Mouse (Mus musculus) ES-Bruce4 (cell line): ENCODE data around the gene Bhmt. TPM values are rescaled to one million over a fixed set of nuclear protein-coding genes. Genes with fewer than 3 reads are reported as not detected.

Source experiments
- H3K27ac ChIP-seq: 2 replicates; pipeline ENCODE4 v1.5.1; 2012; ENCODE audit warnings: low read length, inconsistent platforms; ENCODE audit not compliant: insufficient read depth
- H3K27me3 ChIP-seq: 2 replicates; pipeline ENCODE4 v1.6.1; 2012; ENCODE audit warnings: mild to moderate bottlenecking, low read length, inconsistent platforms; ENCODE audit not compliant: control insufficient read depth, poor library complexity, insufficient read depth, severe bottlenecking
- H3K36me3 ChIP-seq: 2 replicates; pipeline ENCODE4 v1.6.1; 2012; ENCODE audit warnings: inconsistent platforms, mild to moderate bottlenecking, low read length, moderate library complexity; ENCODE audit not compliant: control insufficient read depth, poor library complexity, insufficient read depth, severe bottlenecking
- H3K4me1 ChIP-seq: one replicate; pipeline ENCODE4 v1.8.1; 2011; ENCODE audit warnings: low read length; ENCODE audit not compliant: control insufficient read depth, insufficient read depth
- H3K4me3 ChIP-seq: 2 replicates; pipeline ENCODE4 v1.5.1; 2011; ENCODE audit warnings: low read depth, mild to moderate bottlenecking, low read length
- H3K9ac ChIP-seq: 2 replicates; pipeline ENCODE4 v1.6.1; 2012; ENCODE audit warnings: low read depth, mild to moderate bottlenecking, inconsistent platforms; ENCODE audit not compliant: poor library complexity, severe bottlenecking
- H3K9me3 ChIP-seq: replicated peaks from 2 replicates; pipeline ENCODE4 v1.6.1; 2012; ENCODE audit warnings: mild to moderate bottlenecking, low read length, inconsistent platforms; ENCODE audit not compliant: control insufficient read depth, poor library complexity, insufficient read depth, severe bottlenecking
- CTCF ChIP-seq: IDR thresholded peaks from one replicate; pipeline ENCODE4 v1.8.1; 2011; ENCODE audit warnings: low read depth, low read length
- EP300 ChIP-seq: IDR thresholded peaks from 2 replicates; pipeline ENCODE4 v1.6.1; 2011; ENCODE audit warnings: low read depth, low read length; ENCODE audit not compliant: insufficient read depth
- POLR2A ChIP-seq: IDR thresholded peaks from one replicate; pipeline ENCODE4 v1.8.1; 2011; ENCODE audit warnings: low read length; ENCODE audit not compliant: insufficient read depth
- polyA plus RNA-seq: library from polyadenylated mRNA; stranded (reverse); fragments of >200 nt; gene quantifications from 2 replicates; pipeline ENCODE4 v1.2.4, GENCODE M21; 2011; ENCODE audit warnings: low read depth; ENCODE audit not compliant: missing spikeins, insufficient read depth, insufficient read length

Bhmt gene
- polyA plus RNA-seq, 1 experiment, result not detected

DNA sequence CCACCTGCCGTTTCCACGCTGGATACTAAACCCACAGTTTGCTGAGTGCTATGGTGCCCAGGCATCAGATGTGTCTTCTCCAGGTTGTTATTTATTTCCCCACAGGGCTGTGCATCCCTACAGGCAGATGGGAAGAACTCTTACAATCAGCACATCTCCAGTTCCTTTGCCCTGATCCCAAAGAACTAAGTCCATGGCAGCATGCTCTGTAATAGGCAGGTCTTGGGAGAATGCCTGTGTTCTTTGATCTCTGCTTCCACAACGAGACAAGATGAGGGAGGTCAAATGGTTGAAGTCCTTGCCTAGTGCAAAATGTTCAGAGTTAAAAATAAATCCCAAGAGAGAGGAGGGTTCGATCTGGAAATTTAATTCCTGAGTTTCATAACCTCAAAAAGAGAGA is 1.9 kb upstream of the Bhmt start:
- Histone ChIP-seq H3K27ac (no peak overlapping the region), H3K27me3 (no peaks in the 10 kb centered on the region), H3K9me3 (no peaks in the 10 kb centered on the region), H3K4me3 (no peak overlapping the region), H3K9ac (no peak overlapping the region), H3K36me3 (no peaks in the 10 kb centered on the region), H3K4me1 (no peaks in the 10 kb centered on the region)
- no peak for TF ChIP-seq POLR2A
- no peak for TF ChIP-seq CTCF
- TF ChIP-seq EP300, result no peak

DNA sequence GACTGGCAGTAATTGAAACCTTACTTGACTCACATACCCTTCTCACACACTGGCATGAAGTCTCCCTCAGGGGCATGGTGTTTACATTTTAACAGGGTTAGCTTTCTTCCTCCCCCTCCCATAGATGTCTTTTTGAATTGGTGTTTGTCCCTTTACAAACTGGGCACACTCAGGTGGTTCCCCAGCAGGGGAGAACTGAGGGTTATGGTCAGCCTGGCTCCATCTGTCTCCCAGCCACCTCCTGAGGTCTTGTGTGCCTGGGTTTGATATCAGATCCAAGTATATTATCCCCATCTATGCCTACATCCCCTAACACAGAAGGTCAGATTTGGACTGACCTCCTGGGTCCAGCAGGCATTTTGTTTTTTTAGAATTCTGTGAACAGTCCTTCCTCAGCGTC is 1.2 kb downstream of the Bhmt start:
- Histone ChIP-seq H3K36me3 (no peaks in the 10 kb centered on the region), H3K27me3 (no peaks in the 10 kb centered on the region), H3K4me3 (no peak overlapping the region), H3K4me1 (no peaks in the 10 kb centered on the region), H3K9ac (no peak overlapping the region), H3K27ac (no peak overlapping the region), H3K9me3 (no peaks in the 10 kb centered on the region)
- no peak for TF ChIP-seq EP300
- no peak for TF ChIP-seq CTCF
- no peak for TF ChIP-seq POLR2A

DNA sequence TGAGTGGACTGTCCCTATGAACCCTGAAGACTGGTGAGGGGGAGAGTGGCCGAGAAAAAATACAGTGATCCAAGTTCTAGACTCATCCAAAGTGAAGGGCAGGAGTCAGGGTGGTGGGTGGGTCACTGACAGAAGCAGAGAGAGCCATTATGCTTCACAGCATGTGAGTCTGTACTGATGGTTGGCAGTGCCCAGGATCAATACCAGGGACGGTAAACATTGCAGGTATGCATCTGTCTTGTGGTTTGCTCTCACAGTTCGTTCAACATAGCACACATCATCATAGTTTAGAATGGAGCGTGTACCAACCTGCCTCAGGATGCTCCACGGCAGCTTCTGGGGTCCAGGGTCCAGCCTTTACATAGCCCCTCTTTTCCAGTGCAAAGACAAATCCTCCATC is 4.8 kb downstream of the Bhmt start:
- no peak for TF ChIP-seq CTCF
- TF ChIP-seq EP300, result no peak
- TF ChIP-seq POLR2A, result no peak
- Histone ChIP-seq H3K4me1 (no peaks in the 10 kb centered on the region), H3K9ac (no peak overlapping the region), H3K36me3 (no peaks in the 10 kb centered on the region), H3K27me3 (no peaks in the 10 kb centered on the region), H3K9me3 (no peaks in the 10 kb centered on the region), H3K27ac (no peak overlapping the region), H3K4me3 (no peak overlapping the region)

DNA sequence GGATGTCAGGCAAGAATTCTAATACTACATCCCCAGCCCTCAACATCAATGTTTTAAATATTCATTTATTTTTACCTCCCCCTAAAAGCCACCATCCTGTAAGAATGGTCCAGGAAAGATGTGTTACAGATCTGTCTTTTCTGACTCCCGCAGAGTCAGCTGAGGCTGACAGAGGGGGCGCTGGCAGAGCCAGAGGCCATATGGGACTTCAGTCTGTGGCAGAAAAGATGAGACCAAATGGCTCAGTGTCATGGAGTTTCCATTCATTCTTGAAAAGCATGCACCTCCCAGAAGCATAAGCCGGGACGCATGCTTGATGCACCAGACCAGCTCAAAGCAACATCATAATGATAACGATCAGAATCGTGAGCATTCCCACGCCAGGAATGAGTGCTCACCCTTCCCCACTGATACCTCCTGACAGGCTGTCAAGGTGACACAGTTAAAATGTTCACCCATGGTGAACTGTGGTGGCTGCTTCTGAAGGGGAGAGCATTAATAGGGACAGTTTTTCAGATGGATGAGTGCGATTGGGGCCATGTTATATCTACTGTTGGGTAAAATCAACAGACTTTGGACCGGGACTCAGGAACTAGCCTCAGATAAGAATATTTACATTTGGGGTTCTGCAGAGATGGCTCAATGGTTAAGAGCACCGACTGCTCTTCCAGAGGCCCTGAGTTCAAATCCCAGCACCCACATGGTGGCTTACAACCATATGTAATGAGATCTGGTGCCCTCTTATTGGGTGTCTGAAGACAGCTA is 6.6 kb downstream of the Bhmt start:
- Histone ChIP-seq H3K9me3 (no peaks in the 10 kb centered on the region), H3K27me3 (no peaks in the 10 kb centered on the region), H3K9ac (no peak overlapping the region), H3K36me3 (no peaks in the 10 kb centered on the region), H3K4me1 (no peaks in the 10 kb centered on the region), H3K4me3 (no peak overlapping the region), H3K27ac (no peak overlapping the region)
- TF ChIP-seq EP300 (no peak), CTCF (no peak), POLR2A (no peak)

DNA sequence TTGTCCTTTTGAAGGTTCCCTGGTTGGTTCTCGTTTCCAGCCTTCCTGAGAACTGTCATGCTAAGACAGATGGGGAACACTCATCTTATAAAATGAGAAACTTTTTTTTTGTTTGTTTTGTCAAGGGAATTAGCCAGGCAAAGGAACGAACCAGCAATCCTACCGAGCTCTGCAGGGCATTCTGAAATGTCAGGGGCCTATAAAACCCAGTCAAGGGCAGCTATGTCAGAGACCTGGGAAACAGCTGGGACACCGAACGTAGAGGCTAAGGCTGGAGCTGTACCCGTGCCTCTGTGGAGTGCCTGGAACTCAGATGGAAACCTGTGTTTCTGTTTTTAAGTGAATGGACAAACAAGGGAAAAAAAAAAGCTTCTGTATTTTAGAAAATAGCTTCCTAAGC is 8.9 kb downstream of the Bhmt start:
- TF ChIP-seq POLR2A, result no peak
- no peak for TF ChIP-seq CTCF
- no peak for TF ChIP-seq EP300
- Histone ChIP-seq H3K9ac (no peak overlapping the region), H3K36me3 (no peaks in the 10 kb centered on the region), H3K9me3 (no peaks in the 10 kb centered on the region), H3K27ac (no peak overlapping the region), H3K4me1 (no peaks in the 10 kb centered on the region), H3K27me3 (no peaks in the 10 kb centered on the region), H3K4me3 (no peak overlapping the region)

DNA sequence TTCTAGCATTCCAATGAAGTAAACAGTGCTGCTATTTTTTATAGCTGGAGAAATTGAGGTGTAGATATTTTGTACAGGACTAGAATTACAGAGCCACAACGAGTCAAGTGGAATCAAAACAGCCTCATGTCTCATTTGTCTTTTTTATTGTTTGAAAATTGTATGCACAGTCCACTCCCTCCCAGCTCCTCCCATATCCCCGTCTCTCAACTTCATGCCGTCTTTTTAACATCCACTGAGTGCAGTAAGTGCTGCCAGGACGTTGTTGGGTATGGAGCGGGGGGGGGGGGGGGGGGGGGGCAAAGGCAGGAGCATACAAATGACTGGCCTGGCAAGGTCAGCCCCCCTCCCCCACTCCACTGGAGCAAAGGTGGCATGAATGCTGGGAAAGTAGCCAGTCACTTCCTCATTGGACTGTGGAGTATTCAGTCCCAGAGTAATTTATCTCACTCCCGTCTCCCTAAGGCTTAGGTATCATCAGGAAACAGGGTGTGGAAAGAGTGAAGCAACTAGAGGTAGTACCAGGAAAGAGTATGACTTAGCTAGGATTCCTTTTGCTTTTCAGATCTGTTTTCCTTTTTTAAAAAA is 23.3 kb downstream of the Bhmt start:
- H3K9ac ChIP-seq, result no peak overlapping the region
- no peak for TF ChIP-seq POLR2A
- TF ChIP-seq CTCF, result no peak
- TF ChIP-seq EP300, result no peak

More for the DNA sequence above, 23.3 kb downstream of the Bhmt start:
- Histone ChIP-seq H3K27ac (no peak overlapping the region), H3K4me1 (no peaks in the 10 kb centered on the region), H3K9me3 (no peaks in the 10 kb centered on the region), H3K27me3 (no peaks in the 10 kb centered on the region), H3K4me3 (no peak overlapping the region), H3K36me3 (no peaks in the 10 kb centered on the region)
